Mouse (Mus musculus): Measurements from ENCODE around the gene Ctrl. TPM values are rescaled to one million over a fixed set of nuclear protein-coding genes. Genes with fewer than 3 reads are reported as not detected.

Gene Ctrl
- polyA plus RNA-seq, 1 experiment, result 1.5 TPM

GRCm38 (mm10) chr8:105897801-105898480 is 35.7 kb downstream of the Ctrl start:
- TF ChIP-seq POLR2A (IDR thresholded peaks at IDR 0.05; ENCODE audit: low read depth, low read length), result no peak
- TF ChIP-seq CTCF (conservative IDR thresholded peaks at IDR 0.05; ENCODE audit: insufficient read depth, insufficient read length, low read depth, low read length), result no peak
- no peak overlapping the region for H3K4me3 ChIP-seq (ENCODE audit: insufficient read depth, low read depth, low read length)
- 82% methylated on average over 9 of the region's 9 CpGs for WGBS

GRCm38 (mm10) chr8:105893339-105893738 is 40.3 kb downstream of the Ctrl start, which contains the start of gene Nrn1l:
Gene Nrn1l, plus strand, starts transcription at chr8:105893567.
- WGBS, result 18% methylated on average over 11 of the region's 11 CpGs
- H3K4me1 ChIP-seq (ENCODE audit: control insufficient read depth, insufficient read depth, low read length), result no peaks in the 10 kb centered on the region
- no peaks in the 10 kb centered on the region for H3K36me3 ChIP-seq (ENCODE audit: control insufficient read depth, insufficient read depth, low read length)
- H3K4me3 ChIP-seq (ENCODE audit: insufficient read depth, low read depth, low read length), result no peak within 1 kb of the TSS
- no peak within 1 kb of the TSS for H3K27ac ChIP-seq (ENCODE audit: insufficient read depth, low read depth, low read length)
- peak; percentile 87 for DNase-seq
- no peaks in the 10 kb centered on the region for H3K27me3 ChIP-seq (replicated peaks; ENCODE audit: control insufficient read depth, insufficient read depth, low read length)
- TF ChIP-seq CTCF (conservative IDR thresholded peaks at IDR 0.05; ENCODE audit: insufficient read depth, insufficient read length, low read depth, low read length) (no peak), POLR2A (IDR thresholded peaks at IDR 0.05; ENCODE audit: low read depth, low read length) (no peak)

More at GRCm38 (mm10) chr8:105897801-105898480, 35.7 kb downstream of the Ctrl start:
- H3K27ac ChIP-seq (ENCODE audit: insufficient read depth, low read depth, low read length), result no peak overlapping the region
- H3K27me3 ChIP-seq (replicated peaks; ENCODE audit: control insufficient read depth, insufficient read depth, low read length), result no peaks in the 10 kb centered on the region
- no peaks in the 10 kb centered on the region for H3K36me3 ChIP-seq (ENCODE audit: control insufficient read depth, insufficient read depth, low read length)
- DNase-seq, result no peak
- H3K4me1 ChIP-seq (ENCODE audit: control insufficient read depth, insufficient read depth, low read length), result peaks cover 2% of the 10 kb centered on the region; the same call in 1 of the 2 replicates

- WGBS, result 90% methylated on average over 6 of the region's 6 CpGs
- no peaks in the 10 kb centered on the region for H3K4me1 ChIP-seq (ENCODE audit: control insufficient read depth, insufficient read depth, low read length)
- no peaks in the 10 kb centered on the region for H3K36me3 ChIP-seq (ENCODE audit: control insufficient read depth, insufficient read depth, low read length)
- peak; percentile 32 for DNase-seq
- no peak overlapping the region for H3K4me3 ChIP-seq (ENCODE audit: insufficient read depth, low read depth, low read length)
- TF ChIP-seq POLR2A (IDR thresholded peaks at IDR 0.05; ENCODE audit: low read depth, low read length) (no peak), CTCF (conservative IDR thresholded peaks at IDR 0.05; ENCODE audit: insufficient read depth, insufficient read length, low read depth, low read length) (peak; percentile 60)
- H3K27me3 ChIP-seq (replicated peaks; ENCODE audit: control insufficient read depth, insufficient read depth, low read length), result no peaks in the 10 kb centered on the region
- no peak overlapping the region for H3K27ac ChIP-seq (ENCODE audit: insufficient read depth, low read depth, low read length)
Measured at GRCm38 (mm10) chr8:105892432-105892831, 41.2 kb downstream of the Ctrl start.

- Histone ChIP-seq H3K27ac (ENCODE audit: insufficient read depth, low read depth, low read length) (no peak overlapping the region), H3K27me3 (replicated peaks; ENCODE audit: control insufficient read depth, insufficient read depth, low read length) (no peaks in the 10 kb centered on the region), H3K36me3 (ENCODE audit: control insufficient read depth, insufficient read depth, low read length) (no peaks in the 10 kb centered on the region), H3K4me3 (ENCODE audit: insufficient read depth, low read depth, low read length) (no peak overlapping the region), H3K4me1 (ENCODE audit: control insufficient read depth, insufficient read depth, low read length) (no peaks in the 10 kb centered on the region)
- 76% methylated on average over 6 of the region's 6 CpGs for WGBS
- DNase-seq, result no peak
- TF ChIP-seq POLR2A (IDR thresholded peaks at IDR 0.05; ENCODE audit: low read depth, low read length) (no peak), CTCF (conservative IDR thresholded peaks at IDR 0.05; ENCODE audit: insufficient read depth, insufficient read length, low read depth, low read length) (no peak)
Measured at GRCm38 (mm10) chr8:105890870-105891269, 42.8 kb downstream of the Ctrl start.

- 92% methylated on average over 12 of the region's 12 CpGs for WGBS
- Histone ChIP-seq H3K4me3 (ENCODE audit: insufficient read depth, low read depth, low read length) (no peak overlapping the region), H3K36me3 (ENCODE audit: control insufficient read depth, insufficient read depth, low read length) (no peaks in the 10 kb centered on the region), H3K27ac (ENCODE audit: insufficient read depth, low read depth, low read length) (no peak overlapping the region), H3K27me3 (replicated peaks; ENCODE audit: control insufficient read depth, insufficient read depth, low read length) (no peaks in the 10 kb centered on the region), H3K4me1 (ENCODE audit: control insufficient read depth, insufficient read depth, low read length) (no peaks in the 10 kb centered on the region)
- TF ChIP-seq POLR2A (IDR thresholded peaks at IDR 0.05; ENCODE audit: low read depth, low read length) (no peak), CTCF (conservative IDR thresholded peaks at IDR 0.05; ENCODE audit: insufficient read depth, insufficient read length, low read depth, low read length) (no peak)
- no peak for DNase-seq
Measured at GRCm38 (mm10) chr8:105889756-105890465, 43.8 kb downstream of the Ctrl start.

Other genes starting within 250 kb of the Ctrl start
- 0.88 and 2.7 TPM in 2 replicates for gene Carmil2, start 247.6 kb downstream of the Ctrl start, polyA plus RNA-seq (2012; rRNA removed)
- gene Acd, start 232.8 kb downstream of the Ctrl start, polyA plus RNA-seq (2012; rRNA removed), result 39.9 and 44.4 TPM in 2 replicates
- 18.7 and 20.8 TPM in 2 replicates for gene Pard6a, start 232.7 kb downstream of the Ctrl start, polyA plus RNA-seq (2012; rRNA removed)
- gene 4933405L10Rik, start 226.2 kb downstream of the Ctrl start, polyA plus RNA-seq (2012; rRNA removed), result 0.10 and 0.19 TPM in 2 replicates
- 6.8 and 7.6 TPM in 2 replicates for gene Enkd1, start 225.7 kb downstream of the Ctrl start, polyA plus RNA-seq (2012; rRNA removed)
- gene Gfod2, start 175.2 kb downstream of the Ctrl start, polyA plus RNA-seq (2012; rRNA removed), result 7.5 and 7.8 TPM in 2 replicates
- 22.1 and 24.8 TPM in 2 replicates for gene Ranbp10, start 106.5 kb downstream of the Ctrl start, polyA plus RNA-seq (2012; rRNA removed)
- gene Tsnaxip1, start 106.1 kb downstream of the Ctrl start, polyA plus RNA-seq (2012; rRNA removed), result 0.05 TPM in 1 of 2 replicates, not detected in the other
- gene Cenpt, start 80.6 kb downstream of the Ctrl start, polyA plus RNA-seq (2012; rRNA removed), result 6.7 and 7.3 TPM in 2 replicates
- gene Thap11, start 78.7 kb downstream of the Ctrl start, polyA plus RNA-seq (2012; rRNA removed), result 41.5 and 45.3 TPM in 2 replicates
- 34.5 and 61.6 TPM in 2 replicates for gene Nutf2, start 73.3 kb downstream of the Ctrl start, polyA plus RNA-seq (2012; rRNA removed)
- 38.5 and 47.9 TPM in 2 replicates for gene Edc4, start 53.0 kb downstream of the Ctrl start, polyA plus RNA-seq (2012; rRNA removed)
- 0.77 and 1.1 TPM in 2 replicates for gene Nrn1l, start 40.3 kb downstream of the Ctrl start, polyA plus RNA-seq (2012; rRNA removed)
- 44.9 and 51.0 TPM in 2 replicates for gene Pskh1, start 33.4 kb downstream of the Ctrl start, polyA plus RNA-seq (2012; rRNA removed)
- 71.2 and 88.0 TPM in 2 replicates for gene Psmb10, start 4.6 kb upstream of the Ctrl start, polyA plus RNA-seq (2012; rRNA removed)
- gene Lcat, start 9.5 kb upstream of the Ctrl start, polyA plus RNA-seq (2012; rRNA removed), result 2.2 and 2.4 TPM in 2 replicates
- 30.9 and 33.5 TPM in 2 replicates for gene Slc12a4, start 32.2 kb upstream of the Ctrl start, polyA plus RNA-seq (2012; rRNA removed)
- gene Dpep3, start 45.6 kb upstream of the Ctrl start, polyA plus RNA-seq (2012; rRNA removed), result 0.05 and 0.10 TPM in 2 replicates
- gene Dus2, start 57.5 kb upstream of the Ctrl start, polyA plus RNA-seq (2012; rRNA removed), result 10.2 and 11.6 TPM in 2 replicates
- 0.06 TPM in 1 of 2 replicates, not detected in the other for gene Dpep2nb, start 72.1 kb upstream of the Ctrl start, polyA plus RNA-seq (2012; rRNA removed)
- 8.0 and 8.4 TPM in 2 replicates for gene Ddx28, start 78.0 kb upstream of the Ctrl start, polyA plus RNA-seq (2012; rRNA removed)
- gene Nfatc3, start 125.0 kb upstream of the Ctrl start, polyA plus RNA-seq (2012; rRNA removed), result 18.6 and 19.5 TPM in 2 replicates
- 31.0 and 34.3 TPM in 2 replicates for gene Esrp2, start 203.1 kb upstream of the Ctrl start, polyA plus RNA-seq (2012; rRNA removed)
- 9.4 and 10.2 TPM in 2 replicates for gene Pla2g15, start 216.5 kb upstream of the Ctrl start, polyA plus RNA-seq (2012; rRNA removed)
- gene Slc7a6, start 235.0 kb upstream of the Ctrl start, polyA plus RNA-seq (2012; rRNA removed), result 8.2 and 9.8 TPM in 2 replicates

All from kidney, adult 2 months (tissue).